Mouse (Mus musculus) E14TG2a.4 (cell line): ENCODE results near the gene Pla2g2c.

Experiments
- CTCF ChIP-seq: conservative IDR thresholded peaks from 2 replicates; pipeline ENCODE4 v1.5.1; 2014; ENCODE audit warnings: low read length
- NANOG ChIP-seq: IDR thresholded peaks from 2 replicates; pipeline ENCODE4 v1.6.1; 2014; ENCODE audit warnings: borderline replicate concordance, low read length, mixed read lengths
- POU5F1 ChIP-seq: IDR thresholded peaks from 2 replicates; pipeline ENCODE4 v1.6.1; 2014; ENCODE audit warnings: low read length, borderline replicate concordance

DNA sequence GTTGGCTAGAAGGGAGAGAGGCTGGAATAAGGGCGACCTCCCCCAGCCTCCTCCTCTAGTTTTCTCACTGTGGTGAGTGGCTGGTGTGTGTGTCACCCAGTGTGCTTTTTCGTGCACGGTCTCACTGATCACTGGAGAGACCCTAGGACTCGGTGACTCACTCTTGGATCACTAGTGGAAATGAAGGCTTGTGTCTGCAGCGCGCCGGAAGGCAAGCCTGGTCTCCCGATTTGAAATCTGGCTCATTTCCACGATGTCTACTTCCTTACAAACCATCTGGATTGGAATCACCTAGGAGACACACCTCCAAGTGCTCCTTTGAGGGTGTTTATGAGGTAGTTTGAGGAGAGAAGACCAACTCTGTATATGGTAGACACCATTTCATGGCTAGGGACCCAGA, 22.3 kb downstream of the Pla2g2c start:
- TF ChIP-seq CTCF = no peak
- no peak for TF ChIP-seq NANOG
- no peak for TF ChIP-seq POU5F1
